Mouse (Mus musculus) gastrocnemius, postnatal 14 days (tissue): ENCODE measurements around the gene Srp14. TPM values are rescaled to one million over a fixed set of nuclear protein-coding genes. Genes with fewer than 3 reads are reported as not detected.
A peak's percentile ranks its signal among the peaks of the same experiment; 100 is the strongest.

ENCODE experiments used
- DNase-seq: peaks from one replicate; pipeline ENCODE4 v3.0.0; 2021; ENCODE audit warnings: mixed read lengths
- intact Hi-C: fragments of 180-260 bp; cut with DNase I; formaldehyde crosslinking; loops from one replicate; pipeline ENCODE4 v1.15.1; 2025; ENCODE audit warnings: low total_unique reads
- long read RNA-seq, 2 experiments: library from polyadenylated mRNA; stranded (forward); transcript quantifications; one replicate each; pipeline ENCODE4 v2.0.0; 2021
- total RNA-seq, 2 experiments: library from RNA; stranded (reverse); gene quantifications; 2 replicates each; pipeline ENCODE4 v1.2.3; 2021

The Srp14 gene
- 100 to 1,000 TPM; 130 to 138 TPM for total RNA-seq
- long read RNA-seq, experiment 1, transcript Srp14-201 (5 exons, 798 nt): major isoform, 115 of 125 reads
- long read RNA-seq, experiment 1, partial matches to known transcripts: 8 of 125 reads
- long read RNA-seq, experiment 1, other reads (novel, unspliced or antisense): 1 of 125 reads
- long read RNA-seq, experiment 2, transcript Srp14-201 (5 exons, 798 nt): major isoform, 139 of 161 reads
- long read RNA-seq, experiment 2, partial matches to known transcripts: 21 of 161 reads
- long read RNA-seq, experiment 2, other reads (novel, unspliced or antisense): 1 of 161 reads

DNA sequence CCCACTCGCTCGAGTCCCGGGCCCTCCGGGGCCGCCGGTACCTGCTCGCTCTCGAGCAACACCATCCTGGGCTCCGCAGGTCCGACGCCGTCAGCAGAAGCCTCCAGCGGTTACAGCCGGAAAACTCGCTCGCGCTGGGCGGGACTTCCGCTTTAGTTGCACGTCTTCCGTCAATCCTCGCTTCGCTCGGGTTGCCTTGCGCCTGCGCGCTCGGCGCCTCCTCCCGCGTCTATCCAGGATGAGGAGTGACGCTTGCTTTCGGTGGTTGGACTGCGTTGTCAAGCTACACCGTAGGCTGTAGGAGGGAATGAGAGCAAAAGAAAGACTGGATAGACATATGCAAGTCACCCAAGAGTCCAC is at the start of gene Srp14:
Gene Srp14, minus strand, starts transcription at position 162 of the 360 bp plus-strand sequence.
- intact Hi-C loops: no loop called here
- peak; percentile 94 for DNase-seq

DNA sequence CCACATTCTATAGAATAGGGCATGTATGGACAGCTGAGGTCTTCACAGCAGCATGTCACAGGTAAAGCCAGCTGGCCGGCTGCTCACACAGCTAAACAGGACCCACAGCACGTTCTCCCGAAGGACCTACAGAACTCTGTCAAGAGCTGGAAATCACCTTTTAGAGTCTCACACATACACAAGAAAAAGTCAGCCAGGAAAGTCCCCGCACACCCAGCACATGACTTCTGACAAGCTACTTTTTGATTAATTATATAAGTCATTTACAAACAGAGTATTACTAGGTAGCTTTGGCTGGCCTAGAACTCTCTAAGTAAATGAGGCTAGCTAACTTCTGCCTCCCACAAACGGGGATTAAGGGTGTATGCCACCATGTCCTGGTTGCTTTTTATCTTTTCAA is 47.0 kb upstream of the Srp14 start:
- no peak for DNase-seq
- intact Hi-C loops: no loop called here

GRCm38 (mm10) chr2:118524811-118525210 is 45.3 kb upstream of the Srp14 start:
- DNase-seq: no peak
- intact Hi-C loops: no loop called here

GRCm38 (mm10) chr2:118523163-118523730 is 43.7 kb upstream of the Srp14 start:
- no peak for DNase-seq
- intact Hi-C loops: no loop called here

GRCm38 (mm10) chr2:118522265-118522664 is 42.8 kb upstream of the Srp14 start:
- no peak for DNase-seq
- intact Hi-C loops: no loop called here

GRCm38 (mm10) chr2:118520042-118520933 is 40.8 kb upstream of the Srp14 start:
- intact Hi-C loops: no loop called here
- DNase-seq: peak; percentile 58

DNA sequence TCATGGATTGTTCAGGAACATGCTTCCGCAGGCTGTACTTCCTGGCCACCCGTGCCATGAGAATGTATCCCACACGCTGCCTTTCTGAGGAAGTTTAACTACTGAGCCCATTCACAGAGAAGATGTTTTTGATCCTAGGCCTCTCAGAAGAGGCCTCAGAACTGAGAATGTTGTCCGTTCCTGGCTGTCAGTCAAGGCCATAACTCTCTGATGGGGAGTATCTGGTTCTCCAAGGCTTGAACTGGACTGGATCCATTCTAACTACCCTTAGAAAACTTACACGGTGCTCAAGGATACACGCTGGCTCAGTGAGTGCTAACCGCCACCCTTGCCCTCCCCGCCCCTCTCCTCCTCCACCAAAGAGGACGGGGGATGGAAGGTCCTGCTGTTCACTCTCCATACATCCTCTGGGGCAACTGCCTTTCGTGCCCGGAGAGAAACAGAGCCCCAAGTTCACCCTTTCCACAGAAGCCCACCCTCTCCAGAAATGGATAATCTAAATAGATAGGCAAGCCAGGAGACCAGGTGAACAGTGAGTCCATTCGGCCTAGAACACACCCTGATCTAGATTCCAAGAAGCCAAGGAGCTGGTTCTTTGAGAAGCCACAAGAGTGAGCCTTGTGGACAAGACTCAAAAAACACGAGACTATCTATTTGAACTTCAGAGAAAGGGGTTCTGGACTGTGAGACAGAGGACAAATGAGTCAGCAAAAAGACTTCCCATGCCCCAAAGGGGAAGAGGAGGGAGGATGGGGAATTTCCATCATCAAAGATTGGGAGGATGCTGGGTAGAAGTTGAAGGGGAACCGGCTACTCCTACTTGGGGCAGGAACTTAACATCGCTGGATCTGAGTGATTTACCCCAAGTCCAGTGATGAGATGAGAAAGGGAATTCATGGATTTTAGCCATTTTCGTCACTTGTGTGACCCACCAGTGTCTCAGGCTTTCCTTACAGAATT is 33.2 kb upstream of the Srp14 start:
- intact Hi-C loops: loop anchor here (5.0 kb wide), 1 partner anchor 35 kb away; the partner anchor contains the start of gene Bmf
- DNase-seq: no peak

GRCm38 (mm10) chr2:118511779-118512417 is 32.4 kb upstream of the Srp14 start:
- intact Hi-C loops: loop anchor here (5.0 kb wide), 1 partner anchor 35 kb away; the partner anchor contains the start of gene Bmf
- no peak for DNase-seq

- intact Hi-C loops: loop anchor here (5.0 kb wide), 1 partner anchor 37 kb away; the partner anchor contains the start of gene Bmf
- DNase-seq: peak; percentile 95
Measured at GRCm38 (mm10) chr2:118510447-118511310, 31.2 kb upstream of the Srp14 start.

GRCm38 (mm10) chr2:118509688-118510446 is 30.4 kb upstream of the Srp14 start:
- intact Hi-C loops: loop anchor here (5.0 kb wide), 1 partner anchor 37 kb away; the partner anchor contains the start of gene Bmf
- DNase-seq: no peak

DNA sequence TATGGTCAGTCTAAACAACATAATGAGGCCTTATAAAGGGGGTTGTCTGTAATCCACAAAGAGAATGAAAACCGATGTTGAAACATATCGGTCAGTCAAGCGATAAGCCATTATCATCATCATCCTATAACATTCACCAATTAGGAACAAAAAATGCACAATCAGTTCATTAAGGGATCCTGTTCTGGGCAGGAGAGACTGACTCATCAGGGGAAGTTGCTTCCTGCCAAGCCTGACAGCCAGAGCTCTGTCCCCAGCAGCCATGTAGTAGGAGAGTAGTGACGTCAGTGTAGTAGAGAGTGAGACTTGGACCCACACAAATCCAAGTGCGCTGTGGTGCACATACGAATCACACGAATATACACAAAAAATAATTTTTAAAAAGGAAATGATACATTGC is 27.6 kb upstream of the Srp14 start:
- DNase-seq: no peak
- intact Hi-C loops: no loop called here

DNA sequence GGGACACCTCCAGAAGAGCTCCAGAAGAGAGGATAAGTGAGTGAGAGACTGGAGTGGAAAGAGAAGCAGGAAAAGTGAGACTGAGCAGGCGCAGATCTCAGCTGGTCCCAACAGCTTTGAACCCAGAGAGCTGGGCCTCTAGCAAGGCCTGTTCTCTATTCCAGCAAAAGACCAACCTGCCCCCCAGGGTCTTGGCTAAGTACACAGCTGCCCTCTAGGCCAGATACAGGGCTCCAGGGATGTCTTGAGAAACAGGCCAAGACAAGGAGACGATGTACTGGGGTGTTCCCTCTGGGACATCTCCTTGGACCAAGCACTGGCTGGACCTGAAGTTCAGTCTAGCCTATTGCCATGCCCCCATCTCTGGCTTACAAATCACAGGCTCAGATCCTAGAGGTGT is 20.7 kb upstream of the Srp14 start:
- intact Hi-C loops: no loop called here
- no peak for DNase-seq

GRCm38 (mm10) chr2:118499135-118499961 is 19.8 kb upstream of the Srp14 start:
- intact Hi-C loops: no loop called here

DNA sequence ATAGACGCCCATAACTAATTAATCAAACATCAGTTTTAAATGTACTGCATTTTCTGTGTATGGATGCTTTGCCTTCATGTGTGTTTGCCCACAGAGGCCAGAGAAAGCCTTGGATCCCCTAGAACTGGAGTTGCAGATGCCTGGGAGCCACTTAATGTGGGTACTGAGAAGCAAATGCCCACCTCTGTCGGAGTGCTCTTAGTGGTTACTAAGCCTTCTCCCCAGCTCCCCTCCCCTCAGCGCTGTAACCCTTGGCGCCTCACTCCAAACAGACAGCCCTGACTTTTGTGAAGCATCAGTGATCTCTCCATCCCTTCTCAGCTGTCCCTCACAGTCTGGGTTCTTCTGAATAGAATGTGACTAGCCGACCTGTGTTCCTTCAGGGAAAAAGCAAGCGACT is 19.0 kb upstream of the Srp14 start:
- intact Hi-C loops: no loop called here
- DNase-seq: no peak

More at GRCm38 (mm10) chr2:118499135-118499961, 19.8 kb upstream of the Srp14 start:
- peak; percentile 72 for DNase-seq

- intact Hi-C loops: no loop called here
Measured at GRCm38 (mm10) chr2:118497890-118498289, 18.4 kb upstream of the Srp14 start.

GRCm38 (mm10) chr2:118495024-118495423 is 15.5 kb upstream of the Srp14 start:
- intact Hi-C loops: no loop called here
- DNase-seq: no peak

More at GRCm38 (mm10) chr2:118497890-118498289, 18.4 kb upstream of the Srp14 start:
- DNase-seq: no peak
